Mouse (Mus musculus) bone marrow, adult 2 months (tissue): Measurements from ENCODE around the gene Rsad1.

Experiments used
- CTCF ChIP-seq: fragments of 200-500 bp; IDR thresholded peaks from 2 replicates; pipeline ENCODE4 v1.5.1; 2011; ENCODE audit warnings: low read length, control low read depth; ENCODE audit not compliant: control insufficient read depth, insufficient read depth
- POLR2A ChIP-seq: fragments of 200-500 bp; IDR thresholded peaks from 2 replicates; pipeline ENCODE4 v1.6.1; 2011; ENCODE audit warnings: low read depth, mild to moderate bottlenecking, control low read depth, low read length, borderline replicate concordance; ENCODE audit not compliant: control insufficient read depth

- TF ChIP-seq POLR2A (no peak), CTCF (no peak)
Measured at GRCm38 (mm10) chr11:94565151-94565479, 16.1 kb upstream of the Rsad1 start.
